Mouse (Mus musculus): ENCODE results near the gene Bri3bp.

DNA sequence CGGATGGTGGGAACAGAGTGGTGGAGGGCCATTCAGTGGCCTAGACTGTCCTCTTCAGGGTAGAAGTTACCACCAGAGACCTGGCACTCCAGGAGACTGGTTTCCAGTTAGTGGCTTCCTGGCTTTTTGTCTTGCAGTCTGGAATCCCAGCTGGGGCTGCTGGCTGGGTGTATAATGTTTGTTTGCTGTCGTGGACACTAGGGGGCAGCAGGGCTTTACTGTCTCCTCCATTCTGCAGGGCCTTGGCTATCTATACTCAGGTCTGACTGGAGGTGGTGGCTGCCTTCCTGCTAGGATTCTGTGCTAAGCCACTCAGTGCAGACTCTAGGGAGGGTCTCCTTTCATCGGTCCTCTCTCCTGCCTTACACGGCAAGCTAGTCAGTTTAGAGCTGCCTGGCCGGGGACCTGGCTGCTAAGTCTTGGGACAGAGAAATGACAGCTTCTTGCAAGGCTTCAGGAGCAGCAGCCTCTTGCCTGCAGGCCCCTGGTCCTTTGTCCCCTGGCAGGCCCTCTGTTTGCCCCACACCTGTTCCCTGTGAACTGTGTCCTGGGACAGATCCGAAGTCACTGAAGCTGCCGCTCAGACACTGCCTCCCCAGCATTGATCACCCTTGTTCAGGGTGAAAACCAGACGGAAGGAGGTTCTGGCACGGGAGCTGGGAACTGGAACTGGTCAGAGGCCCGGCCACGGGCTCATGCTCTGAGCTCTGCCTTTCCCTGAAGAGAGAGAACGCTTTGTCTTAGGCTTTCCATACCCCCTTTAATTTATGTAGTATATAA lies 56.6 kb downstream of the Bri3bp start:
- TF ChIP-seq CTCF (IDR thresholded peaks at IDR 0.05; ENCODE audit: low read depth) (peak; percentile 62), EP300 (IDR thresholded peaks at IDR 0.05; ENCODE audit: low read depth) (no peak)
